Mouse (Mus musculus) forebrain, embryonic 14.5 days (tissue): ENCODE results near the gene G2e3. TPM values are rescaled to one million over a fixed set of nuclear protein-coding genes. Genes with fewer than 3 reads are reported as not detected.

Experiments
- ATAC-seq: fragments of 200-750 bp; cut with Nextera tagmentation; 2 replicates; pipeline ENCODE4 v1.8.0; 2017; ENCODE audit warnings: mild to moderate bottlenecking, moderate library complexity
- DNase-seq: peaks from one replicate; pipeline ENCODE4 v3.0.0-alpha.2; 2015; ENCODE audit warnings: low spot score
- H3K27ac ChIP-seq: fragments of 300-500 bp; sonication (generic); 2 replicates; pipeline ENCODE4 v1.5.1; 2014; ENCODE audit warnings: low read depth, mild to moderate bottlenecking, control low read depth, low read length, moderate library complexity
- H3K27me3 ChIP-seq: fragments of 300-500 bp; sonication (generic); replicated peaks from 2 replicates; pipeline ENCODE4 v1.6.1; 2014; ENCODE audit warnings: low read length, control low read depth, mixed read lengths; ENCODE audit not compliant: control insufficient read depth, insufficient read depth
- H3K36me3 ChIP-seq: fragments of 300-500 bp; sonication (generic); 2 replicates; pipeline ENCODE4 v1.6.1; 2014; ENCODE audit warnings: low read length, control low read depth; ENCODE audit not compliant: control insufficient read depth, insufficient read depth
- H3K4me1 ChIP-seq: fragments of 300-500 bp; sonication (generic); 2 replicates; pipeline ENCODE4 v1.6.1; 2014; ENCODE audit warnings: antibody characterized with exemption, low read length, control low read depth; ENCODE audit not compliant: control insufficient read depth, insufficient read depth
- H3K4me2 ChIP-seq: fragments of 300-500 bp; sonication (generic); 2 replicates; pipeline ENCODE4 v1.6.1; 2014; ENCODE audit warnings: mild to moderate bottlenecking, control low read depth, low read length
- H3K4me3 ChIP-seq: fragments of 300-500 bp; sonication (generic); 2 replicates; pipeline ENCODE4 v1.5.1; 2014; ENCODE audit warnings: low read depth, low read length, control low read depth
- H3K9ac ChIP-seq: fragments of 300-500 bp; sonication (generic); 2 replicates; pipeline ENCODE4 v1.6.1; 2014; ENCODE audit warnings: mild to moderate bottlenecking, low read length, control low read depth, moderate library complexity
- H3K9me3 ChIP-seq: fragments of 300-500 bp; sonication (generic); replicated peaks from 2 replicates; pipeline ENCODE4 v1.6.1; 2016; ENCODE audit warnings: low read length, control low read depth, mixed read lengths; ENCODE audit not compliant: control insufficient read depth
- WGBS: fragments of 180-500 bp; shearing (Covaris S2); extraction: QIAGEN DNeasy Blood & Tissue Kit; methylation state at CpG from one replicate; pipeline ENCODE4 v1.1.7; 2014; 5-methylcytosine and 5-hydroxymethylcytosine counted together
- polyA plus RNA-seq: library from polyadenylated mRNA; unstranded; fragments of >200 nt; fragmentation: Nextera tagmentation; extraction: Ambion mirVana; gene quantifications from 2 replicates; pipeline ENCODE4 v1.2.1, GENCODE M21; 2014

G2e3 gene
- 28.8 and 33.3 TPM in 2 replicates for polyA plus RNA-seq

DNA sequence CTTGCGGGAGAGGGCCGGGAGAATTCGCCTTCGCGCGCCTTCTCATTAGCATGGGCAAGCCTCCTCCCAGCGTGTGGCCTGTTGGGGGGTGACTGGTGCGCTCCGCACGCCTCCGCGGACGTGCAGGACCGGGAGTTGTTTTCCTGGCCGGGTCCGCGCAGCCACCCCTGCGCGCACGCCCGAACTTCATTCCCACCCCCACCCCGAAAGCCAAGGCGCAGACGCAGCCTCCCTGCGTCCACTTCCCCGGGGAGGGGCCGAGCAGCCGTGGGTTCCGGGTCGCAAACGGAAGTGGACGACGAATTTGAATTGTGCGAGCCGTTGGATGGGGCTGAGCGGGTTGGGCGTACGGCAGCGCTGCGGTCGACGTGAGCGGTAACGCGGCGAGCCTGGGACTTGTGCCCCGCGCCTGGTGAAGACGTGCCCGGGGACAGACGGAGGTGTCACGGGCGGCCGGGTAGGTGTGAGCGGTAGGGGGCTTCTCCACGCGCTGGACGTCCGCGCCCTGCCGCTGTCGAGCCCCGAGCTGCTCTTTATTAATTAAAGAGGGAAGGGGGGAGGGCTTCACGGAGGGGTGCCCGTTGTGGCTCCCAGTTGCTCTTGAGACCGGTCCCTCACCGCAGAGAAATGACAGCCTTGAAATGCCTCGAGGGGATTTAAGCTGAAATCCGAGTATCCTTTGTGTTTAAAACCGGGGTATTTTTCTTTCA lies at the start of gene G2e3:
Gene G2e3, plus strand, starts transcription at position 74 of the 710 bp plus-strand sequence.
- H3K27ac ChIP-seq = peak within 1 kb of the TSS; percentile 95
- DNase-seq = peak; percentile 95
- H3K36me3 ChIP-seq = peaks cover 15% of the 10 kb centered on the region
- WGBS = under 1% methylated on average over 70 of the region's 70 CpGs
- peak; percentile 97 for ATAC-seq
- peak within 1 kb of the TSS; percentile 96 for H3K9ac ChIP-seq
- H3K9me3 ChIP-seq = no peaks in the 10 kb centered on the region
- peak within 1 kb of the TSS; percentile 65 for H3K4me2 ChIP-seq
- H3K27me3 ChIP-seq = no peaks in the 10 kb centered on the region
- peaks cover 9% of the 10 kb centered on the region; the same call in 1 of the 2 replicates for H3K4me1 ChIP-seq
- peak within 1 kb of the TSS; percentile 86 for H3K4me3 ChIP-seq

GRCm38 (mm10) chr12:51323604-51324003 lies 24.3 kb upstream of the G2e3 start:
- Histone ChIP-seq H3K36me3 (no peaks in the 10 kb centered on the region), H3K4me3 (no peak overlapping the region), H3K27me3 (no peaks in the 10 kb centered on the region), H3K4me1 (no peaks in the 10 kb centered on the region), H3K27ac (no peak overlapping the region), H3K4me2 (no peak overlapping the region), H3K9ac (no peak overlapping the region), H3K9me3 (no peaks in the 10 kb centered on the region)
- DNase-seq = no peak
- no peak for ATAC-seq
- 98% methylated on average over 3 of the region's 3 CpGs for WGBS

- H3K4me1 ChIP-seq = no peaks in the 10 kb centered on the region
- DNase-seq (no peak), ATAC-seq (no peak)
- H3K27ac ChIP-seq = no peak overlapping the region
- WGBS = 90% methylated on average over 3 of the region's 3 CpGs
- H3K4me3 ChIP-seq = no peak overlapping the region
- H3K9ac ChIP-seq = no peak overlapping the region
- no peaks in the 10 kb centered on the region for H3K9me3 ChIP-seq
- no peaks in the 10 kb centered on the region for H3K27me3 ChIP-seq
- H3K36me3 ChIP-seq = no peaks in the 10 kb centered on the region
- no peak overlapping the region for H3K4me2 ChIP-seq
These were observed 21.0 kb upstream of the G2e3 start for GRCm38 (mm10) chr12:51326819-51327218.

DNA sequence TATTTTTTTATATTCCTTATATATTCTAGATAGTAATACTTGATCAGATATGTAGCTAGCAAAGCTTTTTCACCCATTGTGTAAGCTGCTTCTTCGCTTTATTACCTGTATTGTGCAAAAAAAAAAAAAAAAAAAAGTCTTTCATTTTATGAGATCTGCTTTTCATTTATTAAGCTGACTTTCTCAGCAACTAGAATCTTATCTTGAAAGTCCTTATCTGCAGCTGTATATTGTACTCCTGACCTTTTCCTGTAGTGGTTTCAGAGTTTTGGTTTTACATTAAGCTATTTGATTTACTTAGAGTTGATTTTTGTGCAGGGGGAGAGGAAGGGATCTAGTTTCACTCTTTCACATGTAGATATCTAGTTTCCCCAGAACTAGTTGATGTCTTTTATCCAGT lies 10.8 kb upstream of the G2e3 start:
- ATAC-seq (no peak), DNase-seq (no peak)
- H3K4me3 ChIP-seq = no peak overlapping the region
- 84% methylated on average over 1 of the region's 1 CpGs for WGBS
- H3K4me1 ChIP-seq = no peaks in the 10 kb centered on the region
- no peak overlapping the region for H3K4me2 ChIP-seq
- no peaks in the 10 kb centered on the region for H3K36me3 ChIP-seq
- H3K27me3 ChIP-seq = no peaks in the 10 kb centered on the region
- no peak overlapping the region for H3K27ac ChIP-seq
- H3K9me3 ChIP-seq = no peaks in the 10 kb centered on the region
- no peak overlapping the region for H3K9ac ChIP-seq

DNA sequence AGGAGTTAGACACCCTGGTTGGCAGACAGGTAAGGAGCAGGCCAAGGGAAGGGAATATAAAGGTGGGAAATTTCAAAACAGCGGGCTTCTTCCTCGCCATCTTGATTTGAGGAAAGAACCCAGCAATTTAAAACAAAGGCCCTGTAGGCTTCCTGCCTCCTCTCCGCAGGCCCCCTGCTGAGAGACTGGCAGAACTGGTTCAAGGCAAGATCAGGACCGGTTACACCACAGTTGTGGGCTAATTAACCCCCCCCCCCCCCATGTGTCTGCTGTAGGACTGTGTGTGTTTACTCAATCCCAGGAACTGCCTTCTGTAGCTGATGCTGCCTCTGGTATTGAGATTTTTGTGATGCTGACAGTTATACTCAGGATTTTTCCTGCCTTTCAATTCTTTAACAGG lies 1.7 kb upstream of the G2e3 start:
- DNase-seq (no peak), ATAC-seq (no peak)
- Histone ChIP-seq H3K27ac (no peak overlapping the region), H3K9ac (no peak overlapping the region), H3K9me3 (no peaks in the 10 kb centered on the region), H3K4me3 (no peak overlapping the region), H3K4me1 (peaks cover 9% of the 10 kb centered on the region; the same call in 1 of the 2 replicates), H3K27me3 (no peaks in the 10 kb centered on the region), H3K36me3 (no peaks in the 10 kb centered on the region), H3K4me2 (no peak overlapping the region)
- 29% methylated on average over 4 of the region's 4 CpGs for WGBS

DNA sequence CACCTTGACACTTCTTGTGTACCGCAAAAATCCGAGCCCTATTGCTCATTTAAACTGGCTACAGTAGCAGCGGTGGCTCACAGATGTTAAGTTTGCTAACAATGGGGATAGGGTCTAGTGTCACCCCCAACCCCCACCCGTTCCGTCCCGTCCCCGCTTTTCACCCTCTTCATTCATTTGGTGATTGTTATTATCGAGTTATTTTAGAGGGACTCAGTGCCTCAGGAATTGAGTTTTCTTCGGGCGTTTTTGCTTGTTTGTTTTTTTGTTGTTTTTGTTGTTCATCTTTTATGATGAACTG lies 787 bp downstream of the G2e3 start:
- ATAC-seq (peak; percentile 49), DNase-seq (no peak)
- WGBS = under 1% methylated on average over 10 of the region's 10 CpGs
- Histone ChIP-seq H3K4me2 (peak overlapping the region; percentile 65), H3K9me3 (no peaks in the 10 kb centered on the region), H3K4me1 (peaks cover 9% of the 10 kb centered on the region; the same call in 1 of the 2 replicates), H3K9ac (peak overlapping the region; percentile 96), H3K4me3 (peak overlapping the region; percentile 86), H3K27me3 (no peaks in the 10 kb centered on the region), H3K27ac (peak overlapping the region; percentile 95), H3K36me3 (peaks cover 20% of the 10 kb centered on the region)

GRCm38 (mm10) chr12:51355296-51355695 lies 7.4 kb downstream of the G2e3 start:
- H3K9me3 ChIP-seq = no peaks in the 10 kb centered on the region
- H3K27me3 ChIP-seq = no peaks in the 10 kb centered on the region
- DNase-seq (no peak), ATAC-seq (no peak)
- no peak overlapping the region for H3K27ac ChIP-seq
- no peak overlapping the region for H3K4me2 ChIP-seq
- H3K9ac ChIP-seq = no peak overlapping the region
- peaks cover 5% of the 10 kb centered on the region; the same call in 1 of the 2 replicates for H3K4me1 ChIP-seq
- peaks cover 74% of the 10 kb centered on the region for H3K36me3 ChIP-seq
- no peak overlapping the region for H3K4me3 ChIP-seq
- 87% methylated on average over 8 of the region's 8 CpGs for WGBS

DNA sequence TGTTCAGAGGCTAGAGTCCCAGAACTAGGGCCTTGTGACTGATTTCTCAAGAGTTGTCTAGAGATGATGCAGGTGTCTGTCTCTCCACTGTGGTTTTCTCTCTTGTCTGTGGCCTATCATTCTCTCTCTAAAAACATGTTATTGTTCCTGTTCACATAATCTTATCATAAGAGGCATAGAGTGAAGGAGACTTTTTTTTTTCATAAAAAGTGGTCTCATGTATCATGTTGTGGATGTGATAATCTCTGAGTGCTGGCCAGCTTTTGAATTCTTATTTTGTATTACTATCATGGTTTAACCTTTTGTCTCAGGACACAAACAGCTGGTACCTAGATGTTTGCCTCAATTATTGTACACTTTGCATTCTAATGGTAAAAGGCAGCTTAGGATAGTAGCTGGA lies 13.4 kb downstream of the G2e3 start:
- no peaks in the 10 kb centered on the region for H3K27me3 ChIP-seq
- DNase-seq (no peak), ATAC-seq (no peak)
- no peak overlapping the region for H3K4me3 ChIP-seq
- no peak overlapping the region for H3K9ac ChIP-seq
- H3K4me2 ChIP-seq = no peak overlapping the region
- H3K27ac ChIP-seq = no peak overlapping the region
- no peaks in the 10 kb centered on the region for H3K9me3 ChIP-seq
- peaks cover 80% of the 10 kb centered on the region for H3K36me3 ChIP-seq
- H3K4me1 ChIP-seq = no peaks in the 10 kb centered on the region

GRCm38 (mm10) chr12:51362898-51363297 lies 15.0 kb downstream of the G2e3 start:
- Histone ChIP-seq H3K36me3 (peaks cover 83% of the 10 kb centered on the region), H3K4me3 (no peak overlapping the region), H3K9ac (no peak overlapping the region), H3K4me1 (no peaks in the 10 kb centered on the region), H3K4me2 (no peak overlapping the region), H3K9me3 (no peaks in the 10 kb centered on the region), H3K27me3 (no peaks in the 10 kb centered on the region), H3K27ac (no peak overlapping the region)
- 94% methylated on average over 1 of the region's 1 CpGs for WGBS
- DNase-seq (no peak), ATAC-seq (no peak)
